Mouse (Mus musculus): ENCODE data around the gene Ppp2r1b.

DNA sequence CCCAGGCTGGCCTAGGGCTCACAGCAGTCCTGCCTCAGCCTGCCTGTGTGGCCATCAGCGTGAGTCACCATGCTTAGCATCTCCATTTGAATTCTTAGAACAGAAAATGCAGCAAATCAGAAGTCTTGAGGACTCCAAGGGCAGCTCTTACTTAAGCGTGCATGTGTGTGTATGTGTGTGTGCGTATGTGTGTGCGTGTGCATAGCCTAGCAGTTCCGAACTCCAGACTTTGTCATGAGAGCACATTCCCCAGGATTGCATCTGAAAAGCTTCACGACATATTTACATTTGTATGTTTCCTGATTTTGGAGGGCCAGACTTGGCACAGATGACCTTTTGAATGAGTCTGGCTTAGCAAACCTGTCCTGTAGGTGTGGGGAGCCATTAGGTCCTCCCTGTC lies 2.0 kb downstream of the Ppp2r1b start:
- TF ChIP-seq CTCF (IDR thresholded peaks at IDR 0.05; ENCODE audit: borderline replicate concordance, control insufficient read depth, extremely low read depth, insufficient read depth, low read length, poor library complexity) (no peak), POLR2A (IDR thresholded peaks at IDR 0.05; ENCODE audit: control insufficient read depth, extremely low read depth, insufficient read depth, low read length, poor library complexity) (no peak)

All from thymus, adult 2 months (tissue).